Mouse (Mus musculus) limb, embryonic 15.5 days (tissue): ENCODE measurements around the gene Akap12. TPM values are rescaled to one million over a fixed set of nuclear protein-coding genes. Genes with fewer than 3 reads are reported as not detected.

Experiments
- ATAC-seq: fragments of 200-750 bp; cut with Nextera tagmentation; 2 replicates; pipeline ENCODE4 v1.8.0; 2017; ENCODE audit warnings: low read depth, moderate TSS enrichment; ENCODE audit not compliant: insufficient number of reproducible peaks, low FRiP score, low TSS enrichment
- H3K27ac ChIP-seq: fragments of 300-500 bp; sonication (generic); 2 replicates; pipeline ENCODE4 v1.5.1; 2015; ENCODE audit warnings: moderate library complexity, mild to moderate bottlenecking, inconsistent platforms
- H3K27me3 ChIP-seq: fragments of 300-500 bp; sonication (generic); 2 replicates; pipeline ENCODE4 v1.6.1; 2015; ENCODE audit warnings: inconsistent platforms
- H3K36me3 ChIP-seq: fragments of 300-500 bp; sonication (generic); 2 replicates; pipeline ENCODE4 v1.6.1; 2015; ENCODE audit warnings: inconsistent platforms
- H3K4me1 ChIP-seq: fragments of 300-500 bp; sonication (generic); 2 replicates; pipeline ENCODE4 v1.6.1; 2015; ENCODE audit warnings: inconsistent platforms
- H3K4me2 ChIP-seq: fragments of 300-500 bp; sonication (generic); 2 replicates; pipeline ENCODE4 v1.6.1; 2015; ENCODE audit warnings: mild to moderate bottlenecking, inconsistent platforms
- H3K4me3 ChIP-seq: fragments of 300-500 bp; sonication (generic); 2 replicates; pipeline ENCODE4 v1.5.1; 2015; ENCODE audit warnings: mild to moderate bottlenecking, inconsistent platforms
- H3K9ac ChIP-seq: fragments of 300-500 bp; sonication (generic); 2 replicates; pipeline ENCODE4 v1.6.1; 2015; ENCODE audit warnings: inconsistent platforms
- H3K9me3 ChIP-seq: fragments of 300-500 bp; sonication (generic); 2 replicates; pipeline ENCODE4 v1.6.1; 2016; ENCODE audit warnings: inconsistent platforms
- WGBS: fragments of 180-500 bp; shearing (Covaris S2); methylation state at CpG from one replicate; pipeline ENCODE4 v1.1.7; 2015; 5-methylcytosine and 5-hydroxymethylcytosine counted together
- polyA plus RNA-seq: library from polyadenylated mRNA; unstranded; fragments of >200 nt; fragmentation: Nextera tagmentation; extraction: Ambion mirVana; gene quantifications from 2 replicates; pipeline ENCODE4 v1.2.1, GENCODE M21; 2015

The Akap12 gene
- polyA plus RNA-seq, 1 experiment from 2014 or later = 38.1 TPM

DNA sequence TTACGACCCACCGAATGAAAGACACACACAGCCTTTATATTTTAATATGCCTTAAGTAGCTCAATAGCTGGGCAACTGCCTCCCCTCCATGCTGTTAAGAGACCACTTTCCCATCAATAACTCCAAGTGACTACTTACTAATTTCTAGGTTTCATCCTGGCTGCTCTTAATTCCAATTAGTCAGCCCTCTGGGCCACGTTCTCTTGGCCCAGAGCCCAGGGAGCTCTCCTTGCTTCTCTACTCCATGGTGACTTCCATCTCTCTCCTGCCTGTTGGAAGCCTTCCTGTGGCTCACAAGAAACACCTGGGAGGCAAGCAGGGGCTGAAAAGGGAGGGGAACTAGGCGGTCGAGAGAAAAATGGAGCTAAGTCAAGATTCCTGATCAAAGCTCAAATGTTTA is 23.0 kb downstream of the Akap12 start:
- Histone ChIP-seq H3K36me3 (no peaks in the 10 kb centered on the region), H3K9me3 (no peaks in the 10 kb centered on the region), H3K27ac (no peak overlapping the region), H3K4me1 (peaks cover 12% of the 10 kb centered on the region; the same call in 1 of the 2 replicates), H3K4me2 (no peak overlapping the region), H3K4me3 (no peak overlapping the region), H3K9ac (no peak overlapping the region), H3K27me3 (no peaks in the 10 kb centered on the region)
- WGBS = 28% methylated on average over 5 of the region's 5 CpGs
- ATAC-seq = no peak

DNA sequence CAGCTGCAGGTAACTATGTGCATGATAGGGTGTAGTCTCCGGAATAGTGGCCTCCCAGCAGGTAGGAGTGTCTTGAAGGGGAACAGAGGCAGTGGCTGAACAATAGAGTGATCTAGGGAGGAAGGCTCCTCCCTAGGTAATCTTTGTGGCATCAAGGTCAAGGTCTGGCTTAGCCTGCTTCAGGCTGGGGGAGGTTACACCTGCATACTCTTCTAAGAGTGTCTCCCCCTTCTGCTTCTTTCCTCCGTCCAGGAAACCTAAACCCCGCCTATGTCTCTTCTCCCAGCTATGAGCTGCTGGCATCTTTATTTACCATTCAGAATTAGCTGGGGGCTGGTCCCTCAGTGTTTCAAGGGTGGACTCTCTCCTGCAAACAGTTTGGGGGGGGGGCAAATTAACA is 23.5 kb downstream of the Akap12 start:
- Histone ChIP-seq H3K4me2 (no peak overlapping the region), H3K27ac (no peak overlapping the region), H3K36me3 (no peaks in the 10 kb centered on the region), H3K27me3 (no peaks in the 10 kb centered on the region), H3K4me3 (no peak overlapping the region), H3K9me3 (no peaks in the 10 kb centered on the region), H3K4me1 (peaks cover 12% of the 10 kb centered on the region; the same call in 1 of the 2 replicates), H3K9ac (no peak overlapping the region)
- WGBS = 40% methylated on average over 3 of the region's 3 CpGs
- ATAC-seq = no peak

DNA sequence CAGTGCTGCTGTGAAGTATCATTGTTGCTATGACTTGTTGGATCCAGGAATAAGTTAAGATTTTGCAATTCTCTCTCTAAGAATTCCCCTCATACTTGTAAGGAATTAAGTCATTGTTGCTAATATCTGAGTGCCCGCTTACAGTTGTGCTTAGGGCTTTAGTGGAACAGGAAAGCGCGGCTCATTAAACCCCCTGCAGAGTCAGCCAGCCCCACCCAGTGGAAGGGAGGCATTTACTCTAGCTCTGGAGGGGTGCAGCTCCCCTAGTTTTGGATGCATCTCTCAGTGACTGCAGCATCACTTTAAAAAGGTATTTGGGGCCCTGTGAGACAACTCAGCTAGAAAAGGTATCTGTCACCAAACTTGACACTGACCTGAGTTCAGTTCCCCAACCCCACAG is 24.0 kb downstream of the Akap12 start:
- no peak overlapping the region for H3K4me3 ChIP-seq
- no peaks in the 10 kb centered on the region for H3K27me3 ChIP-seq
- H3K9ac ChIP-seq = no peak overlapping the region
- 47% methylated on average over 3 of the region's 3 CpGs for WGBS
- peaks cover 12% of the 10 kb centered on the region; the same call in 1 of the 2 replicates for H3K4me1 ChIP-seq
- no peaks in the 10 kb centered on the region for H3K9me3 ChIP-seq
- ATAC-seq = no peak
- no peak overlapping the region for H3K27ac ChIP-seq
- H3K4me2 ChIP-seq = no peak overlapping the region
- H3K36me3 ChIP-seq = no peaks in the 10 kb centered on the region

DNA sequence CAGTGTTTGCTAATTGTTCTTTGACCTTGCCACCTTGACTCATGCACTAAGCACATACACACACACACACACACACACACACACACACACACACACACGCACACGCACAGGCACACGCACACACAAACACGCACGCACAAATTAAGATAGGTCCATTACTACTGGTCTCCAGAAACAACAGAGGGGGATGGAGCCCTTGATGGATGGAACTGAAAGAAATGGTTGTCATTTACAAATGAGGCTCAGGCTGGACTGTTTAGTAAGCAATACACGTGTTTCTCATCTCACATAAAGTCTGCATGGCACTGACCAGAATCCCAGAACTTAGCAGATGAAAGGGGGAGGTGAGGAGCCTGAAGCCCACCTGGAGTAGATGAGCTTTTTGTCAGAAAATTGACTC is 24.4 kb downstream of the Akap12 start:
- WGBS = 70% methylated on average over 6 of the region's 6 CpGs
- no peaks in the 10 kb centered on the region for H3K36me3 ChIP-seq
- no peak overlapping the region for H3K9ac ChIP-seq
- peaks cover 12% of the 10 kb centered on the region; the same call in 1 of the 2 replicates for H3K4me1 ChIP-seq
- no peak overlapping the region for H3K4me3 ChIP-seq
- H3K4me2 ChIP-seq = no peak overlapping the region
- H3K27me3 ChIP-seq = no peaks in the 10 kb centered on the region
- no peaks in the 10 kb centered on the region for H3K9me3 ChIP-seq
- ATAC-seq = no peak
- H3K27ac ChIP-seq = no peak overlapping the region

DNA sequence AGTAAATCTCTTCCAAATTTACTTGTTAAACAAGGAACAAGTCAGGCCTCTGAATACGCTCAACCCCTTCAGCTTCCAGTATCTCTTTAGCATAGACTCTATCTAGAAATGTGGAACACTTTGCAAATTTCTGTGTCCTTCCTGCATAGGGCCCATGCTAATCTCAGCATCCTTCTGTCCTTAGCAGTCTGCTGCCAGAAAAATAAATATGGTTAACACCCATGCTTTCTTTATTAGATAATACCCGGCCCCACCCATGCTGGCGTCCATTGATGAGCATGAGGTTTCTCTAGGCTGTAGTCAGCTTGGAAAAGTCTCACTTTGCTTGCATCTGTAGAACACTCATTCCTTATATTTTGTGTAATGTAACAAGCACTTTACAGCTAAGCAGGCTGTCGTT is 27.2 kb downstream of the Akap12 start:
- no peak overlapping the region for H3K27ac ChIP-seq
- no peak overlapping the region for H3K9ac ChIP-seq
- H3K27me3 ChIP-seq = no peaks in the 10 kb centered on the region
- no peaks in the 10 kb centered on the region for H3K9me3 ChIP-seq
- ATAC-seq = no peak
- no peak overlapping the region for H3K4me2 ChIP-seq
- peaks cover 10% of the 10 kb centered on the region; the same call in 1 of the 2 replicates for H3K4me1 ChIP-seq
- WGBS = 70% methylated on average over 4 of the region's 4 CpGs
- H3K36me3 ChIP-seq = no peaks in the 10 kb centered on the region
- no peak overlapping the region for H3K4me3 ChIP-seq

DNA sequence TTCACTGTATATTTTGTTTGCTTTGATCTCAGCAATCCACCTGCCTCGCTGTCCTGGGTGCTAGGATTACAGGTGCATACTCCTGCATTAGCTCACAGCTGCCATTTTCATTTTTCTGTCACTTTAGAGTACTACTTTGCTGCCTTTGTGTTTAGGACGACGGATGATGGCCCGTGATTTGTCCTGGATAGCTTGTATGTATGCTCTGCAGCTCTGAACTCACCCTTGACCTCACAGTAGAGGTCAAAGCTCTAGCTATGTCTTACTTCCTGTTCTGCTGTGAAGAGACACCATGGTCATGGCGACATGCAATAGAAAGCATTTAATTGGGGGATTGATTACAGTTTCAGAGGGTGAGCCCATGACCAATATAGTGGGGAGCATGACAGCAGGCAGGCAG is 37.4 kb downstream of the Akap12 start:
- Histone ChIP-seq H3K36me3 (no peaks in the 10 kb centered on the region), H3K27me3 (no peaks in the 10 kb centered on the region), H3K4me2 (no peak overlapping the region), H3K4me3 (no peak overlapping the region), H3K9me3 (no peaks in the 10 kb centered on the region), H3K4me1 (peaks cover 5% of the 10 kb centered on the region; the same call in 1 of the 2 replicates), H3K9ac (no peak overlapping the region), H3K27ac (no peak overlapping the region)
- no peak for ATAC-seq
- 74% methylated on average over 5 of the region's 5 CpGs for WGBS

DNA sequence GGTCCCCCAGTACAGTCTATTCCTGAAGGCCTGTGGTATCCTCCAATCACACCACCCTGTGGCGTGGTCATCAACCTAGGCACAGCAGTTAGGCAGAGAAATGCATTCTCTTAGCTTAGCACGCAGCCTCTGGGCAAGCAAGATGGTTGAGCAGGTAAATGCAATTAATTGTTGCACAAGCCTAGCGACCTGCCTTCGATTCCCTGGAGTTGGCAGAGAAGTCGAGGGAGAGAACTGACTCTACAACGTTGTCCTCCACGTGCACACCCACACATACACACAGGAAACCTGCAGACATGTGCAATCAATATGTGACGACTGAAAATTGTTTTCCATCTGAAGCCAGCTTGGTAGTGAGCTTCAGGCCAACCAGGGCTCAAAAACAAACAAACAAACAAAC is 57.7 kb downstream of the Akap12 start:
- Histone ChIP-seq H3K36me3 (no peaks in the 10 kb centered on the region), H3K9me3 (no peaks in the 10 kb centered on the region), H3K27ac (no peak overlapping the region), H3K27me3 (no peaks in the 10 kb centered on the region), H3K4me1 (peaks cover 7% of the 10 kb centered on the region; the same call in 1 of the 2 replicates), H3K4me3 (no peak overlapping the region), H3K4me2 (no peak overlapping the region), H3K9ac (no peak overlapping the region)
- WGBS = 69% methylated on average over 8 of the region's 8 CpGs
- ATAC-seq = no peak

DNA sequence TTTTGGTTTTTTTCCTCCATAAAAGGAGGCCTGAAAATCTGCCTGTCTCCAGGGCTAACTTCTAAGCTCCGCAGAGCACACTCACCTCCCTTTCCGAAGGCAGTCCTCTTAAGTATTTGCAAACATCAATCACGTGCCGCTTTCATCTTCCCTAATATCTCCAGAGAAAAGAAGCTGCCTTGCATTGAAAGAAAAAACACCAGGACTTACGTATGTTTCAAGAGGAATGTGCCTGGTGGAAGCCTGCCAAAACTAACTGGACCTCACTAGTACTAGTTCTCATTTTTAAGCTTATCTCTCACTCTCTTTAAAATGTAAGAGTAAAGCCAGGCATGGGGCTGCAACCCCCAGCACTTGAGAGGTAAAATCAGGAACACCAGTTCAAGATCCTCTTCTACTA is 59.4 kb downstream of the Akap12 start:
- Histone ChIP-seq H3K9ac (no peak overlapping the region), H3K27ac (peak overlapping the region; percentile 34; the same call in 1 of the 2 replicates), H3K4me3 (no peak overlapping the region), H3K4me1 (peaks cover 7% of the 10 kb centered on the region; the same call in 1 of the 2 replicates), H3K9me3 (no peaks in the 10 kb centered on the region), H3K27me3 (no peaks in the 10 kb centered on the region), H3K4me2 (no peak overlapping the region), H3K36me3 (no peaks in the 10 kb centered on the region)
- no peak for ATAC-seq
- 29% methylated on average over 5 of the region's 5 CpGs for WGBS

DNA sequence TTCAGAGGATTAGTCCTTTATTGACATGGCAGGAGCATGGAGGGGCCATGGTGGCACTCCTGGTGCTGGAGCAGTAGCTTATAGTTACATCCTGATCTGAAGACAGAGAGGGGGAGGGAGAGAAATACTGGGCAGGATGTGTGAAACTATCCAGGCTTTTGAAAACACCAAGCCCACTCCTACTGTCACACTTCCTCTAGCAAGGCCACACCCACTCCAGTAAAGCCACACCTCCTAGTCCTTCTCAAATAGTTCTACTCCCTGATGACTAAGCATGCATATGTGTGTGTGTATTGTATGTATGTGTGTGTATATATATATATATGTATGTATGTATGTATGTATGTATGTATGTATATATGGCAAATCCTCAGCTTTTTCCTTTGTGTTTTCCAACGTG is 61.5 kb downstream of the Akap12 start:
- Histone ChIP-seq H3K4me3 (no peak overlapping the region), H3K4me1 (peaks cover 7% of the 10 kb centered on the region; the same call in 1 of the 2 replicates), H3K4me2 (no peak overlapping the region), H3K9ac (no peak overlapping the region), H3K27ac (no peak overlapping the region), H3K36me3 (no peaks in the 10 kb centered on the region), H3K9me3 (no peaks in the 10 kb centered on the region), H3K27me3 (no peaks in the 10 kb centered on the region)
- no peak for ATAC-seq
- 89% methylated on average over 1 of the region's 1 CpGs for WGBS

DNA sequence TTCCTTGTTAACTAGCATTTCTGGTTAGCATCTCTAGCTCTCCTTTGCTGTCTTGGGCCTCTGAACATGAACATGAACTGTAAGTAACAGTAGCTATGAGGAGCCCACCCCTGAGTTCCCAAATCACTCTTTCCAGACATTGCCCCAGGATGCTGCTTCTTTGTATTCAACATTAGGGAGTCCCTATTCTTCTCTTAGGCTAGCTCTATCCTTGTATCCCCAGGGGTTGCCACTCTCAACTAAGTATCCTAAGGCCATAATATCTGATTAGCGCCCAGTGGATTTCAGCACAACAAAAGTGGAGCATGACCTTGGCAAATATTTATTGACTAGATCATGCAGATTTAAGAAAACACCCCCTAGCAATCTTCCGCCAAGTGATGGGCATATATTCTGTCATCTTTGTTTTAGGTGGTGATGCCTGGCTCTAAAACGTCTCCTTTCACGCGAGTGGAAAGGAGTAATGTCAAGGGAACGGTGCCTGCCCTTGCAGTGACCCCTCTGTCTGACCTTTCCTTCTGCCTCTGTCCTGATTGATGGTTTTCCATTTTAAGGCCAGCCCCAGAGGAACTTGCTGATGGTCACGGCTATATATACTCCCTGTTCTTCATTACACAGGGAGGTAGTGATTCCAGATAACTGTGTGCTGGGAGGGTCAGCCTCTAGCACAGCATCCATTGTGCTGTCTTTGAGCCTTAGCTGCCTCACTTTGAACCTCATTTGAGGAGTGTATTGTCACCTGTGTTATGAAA is 66.2 kb downstream of the Akap12 start:
- Histone ChIP-seq H3K36me3 (no peaks in the 10 kb centered on the region), H3K27ac (no peak overlapping the region), H3K9me3 (no peaks in the 10 kb centered on the region), H3K4me2 (no peak overlapping the region), H3K27me3 (no peaks in the 10 kb centered on the region), H3K4me3 (no peak overlapping the region), H3K9ac (no peak overlapping the region), H3K4me1 (peaks cover 15% of the 10 kb centered on the region; the same call in 1 of the 2 replicates)
- WGBS = 68% methylated on average over 7 of the region's 7 CpGs
- ATAC-seq = no peak

DNA sequence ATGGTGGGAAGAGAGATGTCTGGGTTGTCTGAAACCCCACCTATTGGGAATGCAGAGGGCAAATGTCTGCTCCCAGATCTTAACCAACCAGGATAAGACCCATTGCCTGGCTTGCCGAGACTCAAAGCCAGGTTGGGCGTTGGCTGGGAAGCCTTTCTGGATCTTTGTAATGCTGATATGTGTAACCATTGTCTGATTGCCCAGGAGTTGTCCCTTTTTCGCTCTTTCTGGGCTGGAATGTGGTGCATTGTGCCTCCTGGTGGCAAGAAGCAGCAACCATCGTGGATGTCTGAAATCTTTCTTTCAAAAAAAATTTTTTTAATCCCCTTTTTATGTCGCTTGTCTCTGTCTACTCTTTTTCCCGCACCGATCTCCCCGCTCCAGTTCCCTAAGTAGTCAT is 67.1 kb downstream of the Akap12 start:
- H3K9ac ChIP-seq = no peak overlapping the region
- no peaks in the 10 kb centered on the region for H3K36me3 ChIP-seq
- H3K4me3 ChIP-seq = no peak overlapping the region; the same call in 1 of the 2 replicates
- H3K9me3 ChIP-seq = no peaks in the 10 kb centered on the region
- peak overlapping the region; percentile 73 for H3K27ac ChIP-seq
- H3K27me3 ChIP-seq = no peaks in the 10 kb centered on the region
- H3K4me1 ChIP-seq = peaks cover 15% of the 10 kb centered on the region; the same call in 1 of the 2 replicates
- no peak for ATAC-seq
- WGBS = 12% methylated on average over 8 of the region's 8 CpGs
- H3K4me2 ChIP-seq = peak overlapping the region; percentile 68

DNA sequence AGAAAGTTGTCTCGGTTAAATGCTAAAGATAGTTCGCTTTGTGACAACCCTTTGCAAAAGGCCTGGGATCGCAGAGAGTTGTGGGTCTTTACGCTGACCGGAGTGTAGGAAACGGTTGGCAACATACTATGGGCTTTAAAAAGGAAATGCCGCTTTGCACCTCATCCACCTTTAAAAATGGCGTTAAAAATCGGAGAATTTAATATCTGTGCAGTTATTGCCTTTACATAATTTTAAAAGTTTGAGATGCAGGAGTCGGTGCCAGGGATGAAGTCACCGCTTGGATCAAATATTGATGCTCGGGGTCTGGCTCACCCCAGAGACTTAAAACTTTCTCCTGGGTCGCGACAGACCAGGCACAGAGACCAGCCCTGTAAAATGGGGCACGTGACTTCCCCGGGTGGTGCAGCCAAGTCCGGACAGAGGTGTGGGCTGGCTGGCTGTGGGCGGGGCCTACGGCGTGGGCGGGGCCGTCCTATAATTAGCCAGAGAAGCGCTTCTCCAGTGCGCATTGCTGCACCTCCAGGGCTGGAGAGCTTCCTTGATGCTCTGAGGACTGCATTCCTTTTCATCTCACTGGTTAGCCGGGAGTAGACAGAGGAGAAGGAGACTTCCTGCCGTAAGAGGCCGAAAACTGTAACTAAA is 68.0 kb downstream of the Akap12 start:
- 5% methylated on average over 27 of the region's 27 CpGs for WGBS
- H3K27me3 ChIP-seq = no peaks in the 10 kb centered on the region
- ATAC-seq = peak; percentile 88

More for the DNA sequence above, 68.0 kb downstream of the Akap12 start:
- peak overlapping the region; percentile 42 for H3K4me3 ChIP-seq
- peaks cover 20% of the 10 kb centered on the region for H3K4me1 ChIP-seq
- H3K4me2 ChIP-seq = peak overlapping the region; percentile 68
- peak overlapping the region; percentile 73 for H3K27ac ChIP-seq
- H3K9me3 ChIP-seq = no peaks in the 10 kb centered on the region
- H3K36me3 ChIP-seq = no peaks in the 10 kb centered on the region
- H3K9ac ChIP-seq = no peak overlapping the region
